Mouse (Mus musculus) CH12.LX (cell line): ENCODE data around the gene Schip1.

ENCODE experiments used
- NELFE ChIP-seq: IDR thresholded peaks from 2 replicates; pipeline ENCODE4 v1.6.1; 2011; ENCODE audit warnings: low read depth, low read length, improper control_type of control experiment
- POLR2A ChIP-seq: IDR thresholded peaks from 2 replicates; pipeline ENCODE4 v1.6.1; 2011; ENCODE audit warnings: low read depth, mild to moderate bottlenecking, improper control_type of control experiment, low read length

DNA sequence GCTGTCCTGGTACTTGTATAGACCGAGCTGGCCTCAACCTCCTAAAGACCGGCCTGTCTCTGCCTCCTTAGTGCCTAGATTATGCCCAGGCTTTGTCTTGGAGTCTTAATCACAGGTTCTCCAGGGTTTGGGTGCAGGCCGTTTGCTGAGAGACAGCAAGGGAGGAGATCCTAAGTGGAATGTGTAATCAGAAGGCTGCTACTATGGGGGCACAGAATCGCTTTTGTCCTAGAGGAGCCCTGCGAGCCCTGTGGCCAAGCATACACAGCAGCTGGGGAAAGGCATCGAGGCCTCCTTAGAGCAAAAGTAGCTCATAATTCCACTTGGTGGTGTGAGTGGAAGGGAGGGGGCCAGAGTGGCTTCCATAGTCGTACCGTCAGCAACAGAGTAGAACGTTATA is 419.4 kb downstream of the Schip1 start:
- TF ChIP-seq NELFE (no peak), POLR2A (no peak)
